ENCODE assay signal across 21 mouse cellular contexts in the genomic region with DNA sequence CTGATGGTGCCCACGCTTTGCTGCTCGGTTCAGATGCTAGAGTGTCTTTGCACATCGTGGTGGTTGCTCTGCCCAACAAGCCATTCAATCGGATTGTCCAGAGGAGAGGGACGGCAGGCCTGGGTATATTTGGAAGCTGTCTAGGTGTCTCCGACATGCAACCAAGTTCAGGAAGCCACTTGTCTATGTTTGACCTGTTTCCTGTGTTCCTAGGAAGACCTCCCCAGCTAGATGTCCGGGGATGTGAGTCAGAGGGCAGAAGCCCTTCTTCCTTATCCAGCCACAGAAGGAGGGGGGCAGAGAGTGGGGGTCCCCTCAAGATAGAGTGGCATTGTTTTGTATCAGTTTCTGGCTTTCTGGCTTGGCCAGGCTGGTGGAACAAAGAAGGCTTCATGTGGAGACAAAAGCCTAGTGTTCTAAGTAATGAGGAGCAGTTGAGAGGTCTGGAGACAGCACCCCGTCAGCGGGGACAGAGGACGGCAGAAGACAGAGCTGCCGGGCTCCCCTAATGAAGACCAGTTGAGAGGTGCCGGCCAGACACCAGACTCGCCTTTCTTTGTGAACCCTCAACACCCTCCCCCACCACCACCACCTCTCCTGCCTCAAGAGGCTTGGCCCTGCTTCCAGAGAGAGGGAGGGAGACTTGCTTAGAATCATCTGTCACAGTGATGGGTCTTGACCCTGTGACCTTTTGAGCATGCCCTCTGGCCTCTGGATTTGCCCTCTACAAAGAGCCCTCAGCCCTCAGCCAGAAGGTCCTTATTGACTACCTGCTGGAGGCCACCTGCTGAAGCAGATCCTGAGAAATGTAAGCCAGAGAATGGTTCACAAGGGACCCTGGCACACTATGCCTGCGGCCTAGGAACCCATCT.
DNase-seq lines count a peak whose midpoint lies in the region; ATAC-seq lines count a peak whose summit lies in the region.
"Had no signal": no experiment of that assay in that cellular context is flagged by ENCODE, and none has a peak within 500 bp of the region (broad histone marks: within the 10 kb centered on the region; RNA-seq: fewer than 3 reads in every experiment).

No protein-coding gene starts in this region.

- H3K4me1 ChIP-seq in hindbrain, embryonic 10.5 days (replicated peaks), result peaks cover 17% of the 10 kb centered on the region
- H3K4me1 ChIP-seq in hindbrain, embryonic 12.5 days, result peaks cover 6% of the 10 kb centered on the region
- H3K4me1 ChIP-seq in neural tube, embryonic 15.5 days, result no peaks in the 10 kb centered on the region
- H3K4me1 ChIP-seq in embryonic facial prominence, embryonic 10.5 days, result peaks cover 13% of the 10 kb centered on the region
- no peaks in the 10 kb centered on the region for H3K4me1 ChIP-seq in stomach, embryonic 15.5 days
- H3K4me1 ChIP-seq: liver, embryonic 12.5 days; midbrain, embryonic 15.5 days had no signal

- H3K9me3 ChIP-seq in hindbrain, embryonic 10.5 days, result no peaks in the 10 kb centered on the region
- no peaks in the 10 kb centered on the region for H3K9me3 ChIP-seq in hindbrain, embryonic 12.5 days (replicated peaks)
- H3K9me3 ChIP-seq in neural tube, embryonic 15.5 days (replicated peaks), result no peaks in the 10 kb centered on the region
- no peaks in the 10 kb centered on the region for H3K9me3 ChIP-seq in embryonic facial prominence, embryonic 10.5 days
- no peaks in the 10 kb centered on the region for H3K9me3 ChIP-seq in stomach, embryonic 15.5 days
- H3K9me3 ChIP-seq: forebrain, embryonic 10.5 days; heart, embryonic 13.5 days; limb, embryonic 12.5 days; liver, embryonic 12.5 days; midbrain, embryonic 15.5 days had no signal

- no peak for ATAC-seq in hindbrain, embryonic 12.5 days (ENCODE audit: low FRiP score)
- no peak for ATAC-seq in neural tube, embryonic 15.5 days (ENCODE audit: low FRiP score)
- ATAC-seq in stomach, embryonic 15.5 days (ENCODE audit: insufficient read depth, low FRiP score, low read depth), result peak; percentile 27; the same call in 1 of the 2 replicates
- ATAC-seq: forebrain, postnatal 0 days; liver, embryonic 12.5 days; midbrain, embryonic 15.5 days had no signal

- WGBS in hindbrain, embryonic 10.5 days, result 37% methylated on average over 14 of the region's 14 CpGs
- WGBS in hindbrain, embryonic 12.5 days, result 39% methylated on average over 14 of the region's 14 CpGs
- 65% methylated on average over 14 of the region's 14 CpGs for WGBS in neural tube, embryonic 15.5 days
- WGBS in embryonic facial prominence, embryonic 10.5 days, result 29% methylated on average over 14 of the region's 14 CpGs
- WGBS in stomach, embryonic 15.5 days, result 58% methylated on average over 14 of the region's 14 CpGs

- H3K9ac ChIP-seq in hindbrain, embryonic 12.5 days, result no peak overlapping the region
- H3K9ac ChIP-seq in neural tube, embryonic 15.5 days (replicated peaks), result no peak overlapping the region
- no peak overlapping the region for H3K9ac ChIP-seq in stomach, embryonic 15.5 days
- H3K9ac ChIP-seq: forebrain, postnatal 0 days; heart, embryonic 13.5 days; limb, embryonic 12.5 days; liver, embryonic 12.5 days; lung, embryonic 14.5 days; midbrain, embryonic 15.5 days had no signal

- H3K36me3 ChIP-seq in hindbrain, embryonic 10.5 days, result no peaks in the 10 kb centered on the region
- H3K36me3 ChIP-seq in hindbrain, embryonic 12.5 days, result no peaks in the 10 kb centered on the region
- H3K36me3 ChIP-seq in neural tube, embryonic 15.5 days, result no peaks in the 10 kb centered on the region
- no peaks in the 10 kb centered on the region for H3K36me3 ChIP-seq in embryonic facial prominence, embryonic 10.5 days (replicated peaks)
- H3K36me3 ChIP-seq in stomach, embryonic 15.5 days, result no peaks in the 10 kb centered on the region
- H3K36me3 ChIP-seq: forebrain, embryonic 10.5 days; G1E; heart, embryonic 13.5 days; limb, embryonic 12.5 days; liver, embryonic 12.5 days; midbrain, embryonic 15.5 days had no signal

- no peak overlapping the region for H3K4me3 ChIP-seq in hindbrain, embryonic 10.5 days
- H3K4me3 ChIP-seq in hindbrain, embryonic 12.5 days, result no peak overlapping the region
- H3K4me3 ChIP-seq in neural tube, embryonic 15.5 days (replicated peaks), result no peak overlapping the region
- H3K4me3 ChIP-seq in embryonic facial prominence, embryonic 10.5 days, result no peak overlapping the region
- H3K4me3 ChIP-seq in stomach, embryonic 15.5 days (replicated peaks), result no peak overlapping the region
- H3K4me3 ChIP-seq: forebrain, embryonic 10.5 days; heart, embryonic 13.5 days; limb, embryonic 12.5 days; liver, embryonic 12.5 days; midbrain, embryonic 15.5 days; myocyte had no signal

- H3K27me3 ChIP-seq in hindbrain, embryonic 10.5 days (ENCODE audit: insufficient read depth, poor library complexity, severe bottlenecking), result no peaks in the 10 kb centered on the region; the same call in 1 of the 2 replicates
- H3K27me3 ChIP-seq in hindbrain, embryonic 12.5 days, result no peaks in the 10 kb centered on the region
- H3K27me3 ChIP-seq in neural tube, embryonic 15.5 days (replicated peaks), result no peaks in the 10 kb centered on the region
- H3K27me3 ChIP-seq in embryonic facial prominence, embryonic 10.5 days (replicated peaks; ENCODE audit: low read depth, poor library complexity, severe bottlenecking), result no peaks in the 10 kb centered on the region
- H3K27me3 ChIP-seq in stomach, embryonic 15.5 days (replicated peaks), result no peaks in the 10 kb centered on the region
- H3K27me3 ChIP-seq: liver, embryonic 12.5 days; midbrain, embryonic 15.5 days had no signal

- peak; percentile 67 for DNase-seq in hindbrain, embryonic 10.5 days (ENCODE audit: low spot score)
- DNase-seq in neural tube, embryonic 10.5 days (ENCODE audit: extremely low spot score, low spot score), result peak; percentile 29
- DNase-seq in embryonic facial prominence, embryonic 10.5 days (ENCODE audit: low spot score), result peak; percentile 41
- DNase-seq in heart, postnatal 36 days, result no peak
- no peak for DNase-seq in lung, postnatal 10 days
- DNase-seq: cerebellum, adult 2 months; forebrain, postnatal 0 days; heart, postnatal 4 days; kidney, postnatal 36 days; lung, embryonic 14.5 days; thymus, adult 2 months had no signal

- no peak overlapping the region for H3K4me2 ChIP-seq in hindbrain, embryonic 12.5 days (replicated peaks)
- no peak overlapping the region for H3K4me2 ChIP-seq in neural tube, embryonic 15.5 days
- no peak overlapping the region for H3K4me2 ChIP-seq in stomach, embryonic 15.5 days
- H3K4me2 ChIP-seq: heart, embryonic 13.5 days; limb, embryonic 12.5 days; liver, embryonic 12.5 days; lung, embryonic 14.5 days; midbrain, embryonic 15.5 days had no signal

- peak overlapping the region; percentile 64 for H3K27ac ChIP-seq in hindbrain, embryonic 10.5 days
- H3K27ac ChIP-seq in hindbrain, embryonic 12.5 days, result no peak overlapping the region
- H3K27ac ChIP-seq in neural tube, embryonic 15.5 days (replicated peaks), result no peak overlapping the region
- peak overlapping the region; percentile 37; the same call in 1 of the 2 replicates for H3K27ac ChIP-seq in embryonic facial prominence, embryonic 10.5 days (replicated peaks)
- no peak overlapping the region for H3K27ac ChIP-seq in stomach, embryonic 15.5 days
- H3K27ac ChIP-seq: forebrain, embryonic 10.5 days; heart, embryonic 13.5 days; limb, embryonic 12.5 days; liver, embryonic 12.5 days; midbrain, embryonic 15.5 days had no signal

- intact Hi-C loops in heart, postnatal 36 days (cut with DNase I), result no loop called here

Comparison
In these comparisons a context has a peak if more than half of its experiments do, and no peak if none do; other contexts are left out.
1. H3K27ac ChIP-seq: peak in hindbrain, embryonic 10.5 days (single experiment) and embryonic facial prominence, embryonic 10.5 days (single experiment); none in hindbrain, embryonic 12.5 days (single experiment), neural tube, embryonic 15.5 days (single experiment) and stomach, embryonic 15.5 days (single experiment).
2. DNase-seq: peak in hindbrain, embryonic 10.5 days (single experiment), neural tube, embryonic 10.5 days (single experiment) and embryonic facial prominence, embryonic 10.5 days (single experiment); none in heart, postnatal 36 days (0 of 2) and lung, postnatal 10 days (single experiment).